Mouse (Mus musculus): ENCODE measurements around the gene Abcb7. TPM values are rescaled to one million over a fixed set of nuclear protein-coding genes. Genes with fewer than 3 reads are reported as not detected.

Gene Abcb7
- total and polyA plus RNA-seq, 3 experiments: 19.2 to 30.2 (median 21.5) TPM

- H3K27ac ChIP-seq (ENCODE audit: insufficient read depth, low read depth): no peak overlapping the region
- TF ChIP-seq MAZ (IDR thresholded peaks at IDR 0.05; ENCODE audit: low read depth, low read length): no peak
- TF ChIP-seq IRF4 (IDR thresholded peaks at IDR 0.05; ENCODE audit: low read depth, low read length): no peak
- no peak for TF ChIP-seq CTCF (conservative IDR thresholded peaks at IDR 0.05 in 1 of 2, IDR thresholded peaks at IDR 0.05 in 1 of 2; ENCODE audit: low read depth in 2 of 2, low read length in 2 of 2)
- TF ChIP-seq HCFC1 (IDR thresholded peaks at IDR 0.05; ENCODE audit: low read depth, low read length): no peak
- TF ChIP-seq MYC (IDR thresholded peaks at IDR 0.05; ENCODE audit: low read depth, low read length): no peak
- no peak for TF ChIP-seq RAD21 (IDR thresholded peaks at IDR 0.05; ENCODE audit: low read depth, low read length)
- in situ Hi-C loops (cut with MboI; ENCODE audit: low pct_ligation_motif_present, low pct_unique_long_range_greater_than_20kb, low sequenced_read_pairs) (no loop called here), dilution Hi-C loops (cut with MboI; ENCODE audit: extremely low pct_ligation_motif_present, extremely low pct_unique_long_range_greater_than_20kb, low sequenced_read_pairs) (no loop called here)
- DNase-seq (ENCODE audit: extremely low read depth): no peak
- H3K4me1 ChIP-seq (ENCODE audit: control insufficient read depth in 1 of 2, insufficient read depth in 2 of 2): 0 out of 4 replicates have a peak, but pooled peaks cover 0 to 3% of the 10 kb centered on the region in 2 experiments
- no peak overlapping the region for H3K9ac ChIP-seq (ENCODE audit: insufficient read depth, low read depth)
- H3K4me3 ChIP-seq (replicated peaks in 1 of 3; ENCODE audit: low read depth in 2 of 3, low read length in 2 of 3, poor library complexity in 1 of 3): no peak overlapping the region
- H3K79me2 ChIP-seq (replicated peaks; ENCODE audit: control insufficient read depth, extremely low read depth, insufficient read depth, poor library complexity, severe bottlenecking): 0 out of 2 replicates have a peak, but pooled peaks cover 6% of the 10 kb centered on the region
- no peaks in the 10 kb centered on the region for H3K36me3 ChIP-seq (replicated peaks in 1 of 2; ENCODE audit: control insufficient read depth in 1 of 2, insufficient read depth in 1 of 2, low read length in 1 of 2)
- no peaks in the 10 kb centered on the region for H3K27me3 ChIP-seq (replicated peaks)
- H3K4me2 ChIP-seq (ENCODE audit: insufficient read depth, low read depth, poor library complexity, severe bottlenecking): no peak overlapping the region
- no peaks in the 10 kb centered on the region for H3K9me3 ChIP-seq (replicated peaks; ENCODE audit: low read length)
Observed at GRCm38 (mm10) chrX:104397526-104397925, 16.1 kb downstream of the Abcb7 start.

GRCm38 (mm10) chrX:104359686-104360085 is 54.0 kb downstream of the Abcb7 start:
- peaks cover 3 to 19% of the 10 kb centered on the region in 2 experiments; a peak in 1 of 4 replicates for H3K4me1 ChIP-seq (ENCODE audit: control insufficient read depth in 1 of 2, insufficient read depth in 2 of 2)
- no peaks in the 10 kb centered on the region for H3K27me3 ChIP-seq (replicated peaks)
- no peak overlapping the region for H3K9ac ChIP-seq (ENCODE audit: insufficient read depth, low read depth)
- no peak for TF ChIP-seq NRF1 (IDR thresholded peaks at IDR 0.05; ENCODE audit: low read depth, low read length)
- no peak for TF ChIP-seq JUN (IDR thresholded peaks at IDR 0.05; ENCODE audit: insufficient read depth, low read depth, low read length)
- TF ChIP-seq IRF4 (IDR thresholded peaks at IDR 0.05; ENCODE audit: low read depth, low read length): no peak
- TF ChIP-seq CHD1 (IDR thresholded peaks at IDR 0.05; ENCODE audit: low read depth, low read length): no peak
- TF ChIP-seq ELF1 (IDR thresholded peaks at IDR 0.05; ENCODE audit: low read depth, low read length): no peak
- TF ChIP-seq POLR2A (IDR thresholded peaks at IDR 0.05; ENCODE audit: low read depth, low read length): no peak
- no peak for TF ChIP-seq TBP (conservative IDR thresholded peaks at IDR 0.05; ENCODE audit: low read depth, low read length)
- no peak for TF ChIP-seq CHD2 (IDR thresholded peaks at IDR 0.05; ENCODE audit: low read length)
- TF ChIP-seq MYC (IDR thresholded peaks at IDR 0.05; ENCODE audit: low read depth, low read length): no peak
- no peak for TF ChIP-seq USF1 (IDR thresholded peaks at IDR 0.05; ENCODE audit: low read depth, low read length)
- no peak for TF ChIP-seq MAZ (IDR thresholded peaks at IDR 0.05; ENCODE audit: low read depth, low read length)
- TF ChIP-seq SMC3 (IDR thresholded peaks at IDR 0.05; ENCODE audit: low read depth, low read length): no peak
- no peak for TF ChIP-seq E2F4 (IDR thresholded peaks at IDR 0.05; ENCODE audit: insufficient replicate concordance, low read depth, low read length)
- TF ChIP-seq USF2 (conservative IDR thresholded peaks at IDR 0.05; ENCODE audit: low read depth, low read length): no peak
- TF ChIP-seq GABPA (IDR thresholded peaks at IDR 0.05; ENCODE audit: insufficient replicate concordance, low read depth, low read length): no peak
- no peak for TF ChIP-seq TCF12 (IDR thresholded peaks at IDR 0.05; ENCODE audit: low read depth, low read length)
- TF ChIP-seq HCFC1 (IDR thresholded peaks at IDR 0.05; ENCODE audit: low read depth, low read length): no peak
- TF ChIP-seq RCOR1 (conservative IDR thresholded peaks at IDR 0.05; ENCODE audit: low read depth, low read length): no peak
- TF ChIP-seq NELFE (IDR thresholded peaks at IDR 0.05; ENCODE audit: low read depth, low read length): no peak
- no peak for TF ChIP-seq CTCF (conservative IDR thresholded peaks at IDR 0.05 in 1 of 2, IDR thresholded peaks at IDR 0.05 in 1 of 2; ENCODE audit: low read depth in 2 of 2, low read length in 2 of 2)
- 0 out of 2 replicates have a peak, but pooled peaks cover 2% of the 10 kb centered on the region for H3K79me2 ChIP-seq (replicated peaks; ENCODE audit: control insufficient read depth, extremely low read depth, insufficient read depth, poor library complexity, severe bottlenecking)
- H3K9me3 ChIP-seq (replicated peaks; ENCODE audit: low read length): no peaks in the 10 kb centered on the region
- in situ Hi-C loops (cut with MboI; ENCODE audit: low pct_ligation_motif_present, low pct_unique_long_range_greater_than_20kb, low sequenced_read_pairs) (no loop called here), dilution Hi-C loops (cut with MboI; ENCODE audit: extremely low pct_ligation_motif_present, extremely low pct_unique_long_range_greater_than_20kb, low sequenced_read_pairs) (no loop called here)
- DNase-seq (ENCODE audit: extremely low read depth): peak; percentile 4
- H3K4me2 ChIP-seq (ENCODE audit: insufficient read depth, low read depth, poor library complexity, severe bottlenecking): no peak overlapping the region
- H3K27ac ChIP-seq (ENCODE audit: insufficient read depth, low read depth): no peak overlapping the region
- no peaks in the 10 kb centered on the region for H3K36me3 ChIP-seq (replicated peaks in 1 of 2; ENCODE audit: control insufficient read depth in 1 of 2, insufficient read depth in 1 of 2, low read length in 1 of 2)
- no peak overlapping the region for H3K4me3 ChIP-seq (replicated peaks in 1 of 3; ENCODE audit: low read depth in 2 of 3, low read length in 2 of 3, poor library complexity in 1 of 3)

Measured in CH12.LX (cell line).